Mouse (Mus musculus) C2C12 (cell line): ENCODE data around the gene Depdc1a.

Experiments
- CEBPB ChIP-seq: IDR thresholded peaks from one replicate; pipeline ENCODE4 v1.6.1; 2011; ENCODE audit warnings: low read depth, mild to moderate bottlenecking, control low read depth, moderate library complexity
- CTCF ChIP-seq: IDR thresholded peaks from one replicate; pipeline ENCODE4 v1.5.1; 2011; ENCODE audit not compliant: control insufficient read depth, insufficient read depth, insufficient read length
- FOSL1 ChIP-seq: IDR thresholded peaks from one replicate; pipeline ENCODE4 v1.8.0; 2011; ENCODE audit warnings: mild to moderate bottlenecking, low read length; ENCODE audit not compliant: poor library complexity, insufficient read depth, severe bottlenecking
- MAX ChIP-seq: IDR thresholded peaks from one replicate; pipeline ENCODE4 v1.6.1; 2011; ENCODE audit warnings: mild to moderate bottlenecking, control low read depth
- MYOD1 ChIP-seq: IDR thresholded peaks from one replicate; pipeline ENCODE4 v1.6.1; 2011; ENCODE audit warnings: low read depth; ENCODE audit not compliant: control insufficient read depth, insufficient read length
- USF1 ChIP-seq: IDR thresholded peaks from one replicate; pipeline ENCODE4 v1.6.1; 2011; ENCODE audit warnings: low read depth, mild to moderate bottlenecking, control low read depth, moderate library complexity

DNA sequence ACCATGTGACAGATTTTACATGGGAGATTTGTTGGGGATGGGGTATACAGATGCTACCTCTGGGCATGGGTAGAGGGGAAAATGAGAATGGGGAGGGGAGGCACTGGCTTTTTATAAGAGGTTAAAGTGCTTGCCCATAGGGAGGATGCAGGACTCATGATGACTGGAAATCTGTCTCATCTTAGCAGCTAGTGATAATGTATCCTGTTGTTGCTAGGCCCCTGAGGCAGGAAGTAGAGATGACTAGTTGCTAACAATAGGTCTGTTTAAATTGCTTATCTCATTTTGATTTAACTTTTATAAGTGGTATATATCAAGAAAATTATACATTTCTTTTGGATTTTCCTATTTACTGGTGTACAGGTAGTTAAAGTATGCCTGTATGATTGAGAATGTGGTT, 13.7 kb downstream of the Depdc1a start:
- TF ChIP-seq CTCF (no peak), USF1 (no peak), MAX (no peak), CEBPB (no peak), FOSL1 (no peak), MYOD1 (no peak)
